ENCODE assay signal across 29 mouse cellular contexts in genomic region chr1:67409531-67409930, GRCm38 (mm10).
"Had no signal": no experiment of that assay in that cellular context is flagged by ENCODE, and none has a peak within 500 bp of the region (broad histone marks: within the 10 kb centered on the region; RNA-seq: fewer than 3 reads in every experiment).

No protein-coding gene starts in this region.

- H3K27me3 ChIP-seq: heart, embryonic 12.5 days; heart, embryonic 13.5 days; heart, embryonic 15.5 days; hindbrain, embryonic 12.5 days; hindbrain, embryonic 13.5 days; hindbrain, embryonic 15.5 days; intestine, embryonic 15.5 days; kidney, embryonic 15.5 days had no signal

- DNase-seq: heart, postnatal 10 days; heart, postnatal 14 days; heart, postnatal 36 days; heart, postnatal 4 days; kidney, adult 11 months; kidney, adult 18-20 months; kidney, adult 2 months; kidney, adult 8-10 months; kidney, adult 9 months; kidney, postnatal 10 days; kidney, postnatal 14 days; kidney, postnatal 25 days; kidney, postnatal 36 days; kidney, postnatal 4 days; layer of hippocampus, adult 9-11 months; layer of hippocampus, postnatal 36 days had no signal

- H3K4me3 ChIP-seq: heart, embryonic 12.5 days; heart, embryonic 13.5 days; heart, embryonic 15.5 days; hindbrain, embryonic 10.5 days; hindbrain, embryonic 12.5 days; hindbrain, embryonic 13.5 days; hindbrain, embryonic 15.5 days; intestine, embryonic 15.5 days; kidney, embryonic 15.5 days; layer of hippocampus, adult 2 months had no signal

- H3K4me1 ChIP-seq: heart, embryonic 12.5 days; heart, embryonic 13.5 days; heart, embryonic 15.5 days; hindbrain, embryonic 10.5 days; hindbrain, embryonic 12.5 days; hindbrain, embryonic 13.5 days; hindbrain, embryonic 15.5 days; intestine, embryonic 15.5 days; kidney, embryonic 15.5 days had no signal

- H3K27ac ChIP-seq: heart, embryonic 13.5 days; heart, embryonic 15.5 days; hindbrain, embryonic 10.5 days; hindbrain, embryonic 12.5 days; hindbrain, embryonic 13.5 days; hindbrain, embryonic 14.5 days; hindbrain, embryonic 15.5 days; hindbrain, postnatal 0 days; intestine, embryonic 15.5 days; kidney, embryonic 15.5 days; kidney, postnatal 0 days; layer of hippocampus, adult 2 months had no signal
